Mouse (Mus musculus) liver, embryonic 14.5 days (tissue): ENCODE measurements at regions not wholly inside any gene's neighbourhood (a gene's known extent, or its start where the extent isn't known, plus 50 kb on each side); places are given as distances from the start of the nearest gene placed in this dataset.

Experiments
- ATAC-seq: fragments of 200-750 bp; cut with Nextera tagmentation; 2 replicates; pipeline ENCODE4 v1.8.0; 2017; ENCODE audit warnings: moderate number of reproducible peaks, mild to moderate bottlenecking, moderate library complexity; ENCODE audit not compliant: insufficient read depth
- DNase-seq, 3 experiments: peaks; one replicate each; pipeline ENCODE4 v3.0.0-alpha.2; 2012 to 2013; ENCODE audit warnings: low read depth in 3 of 3, low spot score in 3 of 3
- H3K27ac ChIP-seq: fragments of 300-500 bp; sonication (generic); 2 replicates; pipeline ENCODE4 v1.5.1; 2014; ENCODE audit warnings: moderate library complexity, mild to moderate bottlenecking, control low read depth, inconsistent platforms
- H3K27me3 ChIP-seq: fragments of 300-500 bp; sonication (generic); 2 replicates; pipeline ENCODE4 v1.6.1; 2014; ENCODE audit warnings: mild to moderate bottlenecking, low read length, moderate library complexity; ENCODE audit not compliant: control insufficient read depth, insufficient read depth
- H3K36me3 ChIP-seq: fragments of 300-500 bp; sonication (generic); replicated peaks from 2 replicates; pipeline ENCODE4 v1.6.1; 2014; ENCODE audit warnings: low read depth; ENCODE audit not compliant: control insufficient read depth, insufficient read depth
- H3K4me1 ChIP-seq, 2 experiments: fragments of 200-500 bp in 1 of 2; fragments of 300-500 bp in 1 of 2; sonication (generic) in 1 of 2; replicated peaks; 2 replicates each; pipeline ENCODE4 v1.6.1; 2012 to 2014; ENCODE audit warnings: antibody characterized with exemption in 1 of 2, inconsistent platforms in 1 of 2, low read length in 1 of 2; ENCODE audit not compliant: control insufficient read depth in 2 of 2, insufficient read depth in 2 of 2
- H3K4me2 ChIP-seq: fragments of 300-500 bp; sonication (generic); 2 replicates; pipeline ENCODE4 v1.6.1; 2014; ENCODE audit warnings: low read depth, mild to moderate bottlenecking, control low read depth, moderate library complexity
- H3K4me3 ChIP-seq, 2 experiments: fragments of 200-500 bp in 1 of 2; fragments of 300-500 bp in 1 of 2; sonication (generic) in 1 of 2; 2 replicates each; pipeline ENCODE4 v1.5.1; 2012 to 2014; ENCODE audit warnings: low read depth in 2 of 2, low read length in 2 of 2, mild to moderate bottlenecking in 2 of 2, control low read depth in 1 of 2, inconsistent platforms in 1 of 2, moderate library complexity in 1 of 2; ENCODE audit not compliant: insufficient read depth in 1 of 2
- H3K9ac ChIP-seq: fragments of 300-500 bp; sonication (generic); replicated peaks from 2 replicates; pipeline ENCODE4 v1.6.1; 2014; ENCODE audit warnings: mild to moderate bottlenecking, control low read depth, moderate library complexity
- H3K9me3 ChIP-seq: fragments of 300-500 bp; sonication (generic); 2 replicates; pipeline ENCODE4 v1.6.1; 2016; ENCODE audit warnings: low read length, mixed read lengths; ENCODE audit not compliant: control insufficient read depth
- CTCF ChIP-seq: IDR thresholded peaks from 2 replicates; pipeline ENCODE4 v1.5.1; 2016; ENCODE audit warnings: antibody characterized with exemption, low read depth, control low read depth
- EP300 ChIP-seq: IDR thresholded peaks from 2 replicates; pipeline ENCODE4 v1.6.1; 2016; ENCODE audit warnings: antibody characterized with exemption, low read depth
- WGBS: fragments of 180-500 bp; shearing (Covaris S2); extraction: QIAGEN DNeasy Blood & Tissue Kit; methylation state at CpG from one replicate; pipeline ENCODE4 v1.1.7; 2014; ENCODE audit not compliant: insufficient replicate concordance; 5-methylcytosine and 5-hydroxymethylcytosine counted together

DNA sequence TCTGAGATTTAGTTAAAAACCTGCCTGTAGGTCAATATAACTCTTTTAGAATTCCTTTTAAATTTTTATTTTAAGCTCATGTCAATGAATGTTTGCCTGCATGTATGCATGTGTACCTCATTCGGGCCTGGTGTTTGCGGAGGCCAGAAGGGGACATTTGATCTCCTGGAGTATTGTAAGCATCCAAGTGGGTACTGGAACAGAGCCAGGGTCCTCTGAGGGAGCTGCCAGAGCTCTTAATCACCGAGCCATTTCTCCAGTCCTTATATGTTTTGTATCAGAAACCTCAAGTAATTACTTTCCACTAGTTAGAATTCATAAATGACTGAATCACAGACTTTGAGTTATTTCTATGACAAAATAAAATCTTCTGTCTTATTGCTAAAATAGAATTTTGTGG is 152.0 kb downstream of the Cdca7 start:
- Histone ChIP-seq H3K9ac (no peak overlapping the region), H3K36me3 (no peaks in the 10 kb centered on the region), H3K27ac (no peak overlapping the region), H3K4me2 (no peak overlapping the region), H3K9me3 (no peaks in the 10 kb centered on the region), H3K27me3 (no peaks in the 10 kb centered on the region), H3K4me1 (no peaks in the 10 kb centered on the region), H3K4me3 (no peak overlapping the region)
- DNase-seq (no peak), ATAC-seq (no peak)
- WGBS, result 55% methylated on average over 3 of the region's 3 CpGs
- no peak for TF ChIP-seq EP300
- no peak for TF ChIP-seq CTCF

- DNase-seq (no peak), ATAC-seq (no peak)
- no peak overlapping the region for H3K27ac ChIP-seq
- H3K4me3 ChIP-seq, result no peak overlapping the region
- no peaks in the 10 kb centered on the region for H3K36me3 ChIP-seq
- WGBS, result 56% methylated on average over 16 of the region's 16 CpGs
- TF ChIP-seq CTCF, result no peak
- no peak for TF ChIP-seq EP300
- no peak overlapping the region for H3K9ac ChIP-seq
- H3K9me3 ChIP-seq, result no peaks in the 10 kb centered on the region
- H3K27me3 ChIP-seq, result no peaks in the 10 kb centered on the region
- no peak overlapping the region for H3K4me2 ChIP-seq
- no peaks in the 10 kb centered on the region for H3K4me1 ChIP-seq
Observed at GRCm38 (mm10) chr2:72628626-72629470, 152.9 kb downstream of the Cdca7 start.

GRCm38 (mm10) chr2:72629691-72630461 is 153.9 kb downstream of the Cdca7 start:
- Histone ChIP-seq H3K27ac (no peak overlapping the region), H3K9me3 (no peaks in the 10 kb centered on the region), H3K27me3 (no peaks in the 10 kb centered on the region), H3K4me2 (no peak overlapping the region), H3K4me3 (no peak overlapping the region), H3K9ac (no peak overlapping the region), H3K36me3 (no peaks in the 10 kb centered on the region), H3K4me1 (no peaks in the 10 kb centered on the region)
- TF ChIP-seq CTCF (no peak), EP300 (no peak)
- DNase-seq (no peak), ATAC-seq (no peak)
- WGBS, result 64% methylated on average over 14 of the region's 14 CpGs

GRCm38 (mm10) chr2:72637881-72638620 is 162.1 kb downstream of the Cdca7 start:
- WGBS, result 57% methylated on average over 9 of the region's 9 CpGs
- DNase-seq, result no peak
- Histone ChIP-seq H3K27me3 (no peaks in the 10 kb centered on the region), H3K4me1 (no peaks in the 10 kb centered on the region), H3K27ac (no peak overlapping the region), H3K9me3 (no peaks in the 10 kb centered on the region), H3K4me2 (no peak overlapping the region), H3K4me3 (no peak overlapping the region), H3K36me3 (no peaks in the 10 kb centered on the region), H3K9ac (no peak overlapping the region)
- no peak for ATAC-seq
- TF ChIP-seq CTCF, result no peak
- no peak for TF ChIP-seq EP300

GRCm38 (mm10) chr2:72639022-72639421 is 163.1 kb downstream of the Cdca7 start:
- DNase-seq (no peak), ATAC-seq (no peak)
- Histone ChIP-seq H3K9me3 (no peaks in the 10 kb centered on the region), H3K4me1 (no peaks in the 10 kb centered on the region), H3K4me2 (no peak overlapping the region), H3K36me3 (no peaks in the 10 kb centered on the region), H3K27ac (no peak overlapping the region), H3K27me3 (no peaks in the 10 kb centered on the region), H3K4me3 (no peak overlapping the region), H3K9ac (no peak overlapping the region)
- WGBS, result 46% methylated on average over 4 of the region's 4 CpGs
- TF ChIP-seq EP300 (no peak), CTCF (no peak)
